Mouse (Mus musculus) layer of hippocampus, adult 2 months (tissue): ENCODE measurements around the gene Peg10. TPM values are rescaled to one million over a fixed set of nuclear protein-coding genes. Genes with fewer than 3 reads are reported as not detected.

Experiments used
- DNase-seq, 2 experiments: peaks; one replicate each; pipeline ENCODE4 v3.0.0; 2022; ENCODE audit warnings: low spot score in 2 of 2
- H3K27ac ChIP-seq: fragments of 200-600 bp; 2 replicates; pipeline ENCODE4 v1.8.1; 2022
- H3K4me3 ChIP-seq: fragments of 200-600 bp; 2 replicates; pipeline ENCODE4 v1.8.1; 2022; ENCODE audit warnings: mild to moderate bottlenecking
- CTCF ChIP-seq: fragments of 200-600 bp; conservative IDR thresholded peaks from 2 replicates; pipeline ENCODE4 v1.8.1; 2022; ENCODE audit warnings: antibody characterized with exemption, mild to moderate bottlenecking, moderate library complexity
- long read RNA-seq, 2 experiments: library from polyadenylated mRNA; stranded (forward); transcript quantifications; one replicate each; pipeline ENCODE4 v2.0.0; 2021; ENCODE audit warnings: borderline mapping rate in 2 of 2
- total RNA-seq, 2 experiments: library from RNA; stranded (reverse); gene quantifications; 2 replicates each; pipeline ENCODE4 v1.2.3; 2021

Gene Peg10
- total RNA-seq, result 1 to 10 TPM; 7.0 to 7.8 TPM
- long read RNA-seq, experiment 1, result 0 reads
- long read RNA-seq, experiment 2, result 0 reads

- H3K4me3 ChIP-seq, result peak within 1 kb of the TSS; percentile 66
- TF ChIP-seq CTCF, result peak; percentile 77
- DNase-seq, result peak; percentile 36 to 74
- H3K27ac ChIP-seq, result peak within 1 kb of the TSS; percentile 92
These were observed at the start of gene Peg10, which contains the start of gene Sgce for GRCm38 (mm10) chr6:4746696-4747439. Gene Peg10, plus strand, starts transcription at chr6:4747306. Gene Sgce, minus strand, starts transcription at chr6:4747207.

DNA sequence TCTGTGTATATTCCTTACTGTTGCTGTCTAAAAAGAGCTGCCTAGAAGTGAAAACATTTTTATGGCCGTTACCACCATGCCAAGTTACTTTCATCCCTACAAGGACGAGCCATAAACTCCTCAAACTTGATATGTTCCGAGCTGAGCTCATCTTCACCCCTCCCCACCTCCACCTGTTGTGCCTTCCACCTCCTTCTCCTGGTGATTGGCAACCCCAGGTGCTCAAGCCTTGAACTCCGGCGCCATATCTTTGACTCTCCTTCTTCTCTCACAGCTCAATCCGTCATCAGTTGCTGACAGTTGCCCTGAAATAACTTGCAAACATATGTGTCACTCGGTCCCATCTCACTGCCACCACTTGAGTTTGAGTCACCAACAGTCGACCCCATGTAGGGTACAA lies 45.5 kb upstream of the Peg10 start:
- DNase-seq, result no peak
- no peak for TF ChIP-seq CTCF
- H3K4me3 ChIP-seq, result no peak overlapping the region
- H3K27ac ChIP-seq, result no peak overlapping the region

- DNase-seq, result no peak
- no peak for TF ChIP-seq CTCF
- H3K27ac ChIP-seq, result no peak overlapping the region
- no peak overlapping the region for H3K4me3 ChIP-seq
These were observed 43.2 kb upstream of the Peg10 start for GRCm38 (mm10) chr6:4703908-4704307.

- H3K4me3 ChIP-seq, result no peak overlapping the region
- H3K27ac ChIP-seq, result no peak overlapping the region
- DNase-seq, result no peak
- no peak for TF ChIP-seq CTCF
These were observed 40.7 kb upstream of the Peg10 start for GRCm38 (mm10) chr6:4706415-4706814.

GRCm38 (mm10) chr6:4708971-4709370 lies 38.1 kb upstream of the Peg10 start:
- Histone ChIP-seq H3K4me3 (no peak overlapping the region), H3K27ac (no peak overlapping the region)
- no peak for DNase-seq
- TF ChIP-seq CTCF, result no peak

- Histone ChIP-seq H3K4me3 (no peak overlapping the region), H3K27ac (no peak overlapping the region)
- no peak for DNase-seq
- TF ChIP-seq CTCF, result no peak
These were observed 30.9 kb upstream of the Peg10 start for GRCm38 (mm10) chr6:4716171-4716570.

- DNase-seq, result no peak
- H3K4me3 ChIP-seq, result no peak overlapping the region
- H3K27ac ChIP-seq, result no peak overlapping the region
- TF ChIP-seq CTCF, result no peak
These were observed 29.8 kb upstream of the Peg10 start for GRCm38 (mm10) chr6:4717344-4717743.

- H3K27ac ChIP-seq, result no peak overlapping the region
These were observed 25.0 kb upstream of the Peg10 start for GRCm38 (mm10) chr6:4722142-4722541.

DNA sequence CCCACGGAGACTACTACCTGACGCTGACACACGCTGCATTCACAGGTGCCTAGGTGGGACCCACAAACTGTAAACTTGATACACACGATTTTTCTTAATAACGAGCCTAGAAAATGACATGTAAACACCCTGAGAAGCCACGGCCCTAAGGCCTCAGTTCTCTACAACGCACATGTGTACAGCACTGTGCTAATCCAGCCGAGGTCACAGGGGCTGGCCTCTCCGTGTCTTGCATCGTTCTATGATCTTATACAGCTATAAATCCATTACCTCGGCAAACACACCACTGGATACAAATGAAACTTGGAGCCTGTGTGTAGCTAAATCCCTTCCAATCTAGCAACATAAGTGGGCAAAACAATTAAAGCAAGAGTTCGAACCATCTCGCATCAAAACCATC lies 24.4 kb upstream of the Peg10 start:
- H3K27ac ChIP-seq, result no peak overlapping the region
- no peak for TF ChIP-seq CTCF
- DNase-seq, result no peak
- no peak overlapping the region for H3K4me3 ChIP-seq

More at GRCm38 (mm10) chr6:4722142-4722541, 25.0 kb upstream of the Peg10 start:
- no peak for DNase-seq
- TF ChIP-seq CTCF, result no peak
- H3K4me3 ChIP-seq, result no peak overlapping the region

GRCm38 (mm10) chr6:4723998-4724757 lies 22.9 kb upstream of the Peg10 start:
- Histone ChIP-seq H3K4me3 (no peak overlapping the region), H3K27ac (no peak overlapping the region)
- TF ChIP-seq CTCF, result no peak
- no peak for DNase-seq

- H3K27ac ChIP-seq, result no peak overlapping the region
- TF ChIP-seq CTCF, result no peak
- DNase-seq, result no peak
- H3K4me3 ChIP-seq, result no peak overlapping the region
These were observed 18.8 kb upstream of the Peg10 start for GRCm38 (mm10) chr6:4728305-4728704.

DNA sequence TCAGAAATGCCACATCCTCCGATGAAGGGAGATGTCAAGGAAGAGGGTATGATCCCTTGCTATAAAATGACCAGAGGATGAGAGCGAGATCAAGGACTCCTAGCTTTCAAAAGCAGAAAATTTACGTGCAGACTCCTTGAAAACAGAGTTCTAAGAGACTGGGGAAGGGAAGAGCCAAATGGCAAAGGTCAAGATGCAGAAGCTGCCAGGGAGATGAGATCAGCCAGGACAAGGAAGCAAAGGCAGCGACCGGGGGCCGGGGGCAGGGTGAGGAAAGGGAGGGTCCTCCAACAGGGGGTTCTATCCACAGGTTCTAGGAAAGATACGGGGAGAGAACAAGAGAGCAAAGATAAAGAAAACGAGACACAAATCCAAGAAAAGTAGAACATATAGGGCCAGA lies 15.4 kb upstream of the Peg10 start:
- Histone ChIP-seq H3K4me3 (no peak overlapping the region), H3K27ac (no peak overlapping the region)
- no peak for TF ChIP-seq CTCF
- no peak for DNase-seq

DNA sequence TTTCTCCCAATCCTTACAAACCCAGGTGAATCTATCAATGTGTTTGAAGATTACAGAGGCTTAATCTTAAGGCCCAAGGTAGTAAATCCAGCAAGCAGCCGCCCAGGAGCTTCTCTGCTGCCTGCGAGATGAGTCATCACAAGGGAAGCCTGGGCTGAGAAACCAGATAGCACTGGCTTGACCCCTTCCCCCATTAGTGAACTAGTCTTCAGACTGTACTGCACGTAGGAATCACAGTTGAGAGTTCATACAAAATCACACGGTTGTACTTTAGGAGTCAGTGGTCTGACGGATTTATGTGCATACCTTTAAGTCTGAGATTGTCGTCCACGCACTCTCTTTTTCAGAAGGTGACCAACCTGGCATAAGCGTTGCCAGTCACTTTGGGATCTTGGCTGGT lies 13.9 kb upstream of the Peg10 start:
- no peak for DNase-seq
- Histone ChIP-seq H3K4me3 (no peak overlapping the region), H3K27ac (no peak overlapping the region)
- no peak for TF ChIP-seq CTCF
